Mouse (Mus musculus) embryonic facial prominence, embryonic 14.5 days (tissue): ENCODE measurements around the gene Pde7b. TPM values are rescaled to one million over a fixed set of nuclear protein-coding genes. Genes with fewer than 3 reads are reported as not detected.

Experiments used
- ATAC-seq: fragments of 200-750 bp; cut with Nextera tagmentation; 2 replicates; pipeline ENCODE4 v1.8.0; 2017; ENCODE audit warnings: low read depth, moderate number of reproducible peaks, moderate TSS enrichment
- DNase-seq: peaks from one replicate; pipeline ENCODE4 v3.0.0-alpha.2; 2015; ENCODE audit warnings: low spot score
- H3K27ac ChIP-seq: fragments of 300-500 bp; sonication (generic); replicated peaks from 2 replicates; pipeline ENCODE4 v1.5.1; 2014; ENCODE audit warnings: low read depth, mild to moderate bottlenecking, low read length, moderate library complexity
- H3K27me3 ChIP-seq: fragments of 300-500 bp; sonication (generic); replicated peaks from 2 replicates; pipeline ENCODE4 v1.6.1; 2014; ENCODE audit warnings: low read length; ENCODE audit not compliant: control insufficient read depth, insufficient read depth
- H3K36me3 ChIP-seq: fragments of 300-500 bp; sonication (generic); 2 replicates; pipeline ENCODE4 v1.6.1; 2014; ENCODE audit warnings: low read length, mixed read lengths; ENCODE audit not compliant: control insufficient read depth, insufficient read depth
- H3K4me1 ChIP-seq: fragments of 300-500 bp; sonication (generic); 2 replicates; pipeline ENCODE4 v1.6.1; 2014; ENCODE audit warnings: antibody characterized with exemption, low read length; ENCODE audit not compliant: control insufficient read depth, insufficient read depth
- H3K4me2 ChIP-seq: fragments of 300-500 bp; sonication (generic); 2 replicates; pipeline ENCODE4 v1.6.1; 2014; ENCODE audit warnings: low read depth, mild to moderate bottlenecking, low read length, moderate library complexity, mixed read lengths
- H3K4me3 ChIP-seq: fragments of 300-500 bp; sonication (generic); 2 replicates; pipeline ENCODE4 v1.5.1; 2014; ENCODE audit warnings: low read depth, mild to moderate bottlenecking, low read length
- H3K9ac ChIP-seq: fragments of 300-500 bp; sonication (generic); 2 replicates; pipeline ENCODE4 v1.6.1; 2014; ENCODE audit warnings: low read depth, mild to moderate bottlenecking, low read length, moderate library complexity, mixed read lengths
- H3K9me3 ChIP-seq: fragments of 300-500 bp; sonication (generic); 2 replicates; pipeline ENCODE4 v1.6.1; 2016; ENCODE audit warnings: low read length; ENCODE audit not compliant: control insufficient read depth
- WGBS: fragments of 180-500 bp; shearing (Covaris S2); extraction: QIAGEN DNeasy Blood & Tissue Kit; methylation state at CpG from one replicate; pipeline ENCODE4 v1.1.7; 2014; 5-methylcytosine and 5-hydroxymethylcytosine counted together
- polyA plus RNA-seq: library from polyadenylated mRNA; unstranded; fragments of >200 nt; fragmentation: Nextera tagmentation; extraction: Ambion mirVana; gene quantifications from 2 replicates; pipeline ENCODE4 v1.2.1, GENCODE M21; 2014

Pde7b gene
- polyA plus RNA-seq, 1 experiment from 2014 or later = 8.8 TPM

- 92% methylated on average over 16 of the region's 16 CpGs for WGBS
- H3K27ac ChIP-seq = no peak overlapping the region
- H3K4me3 ChIP-seq = no peak overlapping the region
- H3K36me3 ChIP-seq = no peaks in the 10 kb centered on the region
- peaks cover 7% of the 10 kb centered on the region; the same call in 1 of the 2 replicates for H3K4me1 ChIP-seq
- no peak overlapping the region for H3K9ac ChIP-seq
- H3K27me3 ChIP-seq = no peaks in the 10 kb centered on the region
- no peak overlapping the region for H3K4me2 ChIP-seq
- DNase-seq (no peak), ATAC-seq (no peak)
- no peaks in the 10 kb centered on the region for H3K9me3 ChIP-seq
Observed at GRCm38 (mm10) chr10:20625702-20626375, 99.0 kb downstream of the Pde7b start.

- H3K4me1 ChIP-seq = no peaks in the 10 kb centered on the region
- no peaks in the 10 kb centered on the region for H3K36me3 ChIP-seq
- no peaks in the 10 kb centered on the region for H3K9me3 ChIP-seq
- ATAC-seq = no peak
- no peak overlapping the region for H3K4me3 ChIP-seq
- DNase-seq = no peak
- H3K27ac ChIP-seq = no peak overlapping the region
- 76% methylated on average over 8 of the region's 8 CpGs for WGBS
- H3K4me2 ChIP-seq = no peak overlapping the region
- no peak overlapping the region for H3K9ac ChIP-seq
- no peaks in the 10 kb centered on the region for H3K27me3 ChIP-seq
Observed at GRCm38 (mm10) chr10:20621661-20622454, 103.0 kb downstream of the Pde7b start.

- Histone ChIP-seq H3K9ac (no peak overlapping the region), H3K4me3 (no peak overlapping the region), H3K9me3 (no peaks in the 10 kb centered on the region), H3K27ac (no peak overlapping the region), H3K4me1 (no peaks in the 10 kb centered on the region), H3K36me3 (no peaks in the 10 kb centered on the region), H3K4me2 (no peak overlapping the region), H3K27me3 (no peaks in the 10 kb centered on the region)
- ATAC-seq (no peak), DNase-seq (no peak)
- 77% methylated on average over 2 of the region's 2 CpGs for WGBS
Observed at GRCm38 (mm10) chr10:20606007-20606406, 118.9 kb downstream of the Pde7b start.

GRCm38 (mm10) chr10:20595107-20595810 is 129.6 kb downstream of the Pde7b start:
- Histone ChIP-seq H3K36me3 (no peaks in the 10 kb centered on the region), H3K9me3 (no peaks in the 10 kb centered on the region), H3K27me3 (no peaks in the 10 kb centered on the region), H3K4me2 (no peak overlapping the region), H3K27ac (no peak overlapping the region), H3K4me1 (peaks cover 5% of the 10 kb centered on the region; the same call in 1 of the 2 replicates), H3K4me3 (no peak overlapping the region), H3K9ac (no peak overlapping the region)
- WGBS = 56% methylated on average over 5 of the region's 5 CpGs
- DNase-seq (no peak), ATAC-seq (no peak)

GRCm38 (mm10) chr10:20594015-20594414 is 130.9 kb downstream of the Pde7b start:
- ATAC-seq = peak; percentile 80; the same call in 1 of the 2 replicates
- H3K4me2 ChIP-seq = no peak overlapping the region
- H3K9me3 ChIP-seq = no peaks in the 10 kb centered on the region
- no peak overlapping the region for H3K4me3 ChIP-seq
- no peak overlapping the region for H3K27ac ChIP-seq
- WGBS = 48% methylated on average over 5 of the region's 5 CpGs
- H3K27me3 ChIP-seq = no peaks in the 10 kb centered on the region
- H3K4me1 ChIP-seq = peaks cover 6% of the 10 kb centered on the region
- H3K9ac ChIP-seq = no peak overlapping the region
- no peak for DNase-seq
- no peaks in the 10 kb centered on the region for H3K36me3 ChIP-seq

GRCm38 (mm10) chr10:20590100-20590499 is 134.8 kb downstream of the Pde7b start:
- Histone ChIP-seq H3K4me2 (no peak overlapping the region), H3K36me3 (no peaks in the 10 kb centered on the region), H3K27me3 (no peaks in the 10 kb centered on the region), H3K27ac (0 out of 2 replicates have a peak overlapping the region, but pooled peaks have one; percentile 48), H3K4me1 (peaks cover 6% of the 10 kb centered on the region), H3K4me3 (no peak overlapping the region), H3K9me3 (no peaks in the 10 kb centered on the region), H3K9ac (no peak overlapping the region)
- WGBS = 38% methylated on average over 7 of the region's 7 CpGs
- peak; percentile 55 for DNase-seq
- ATAC-seq = peak; percentile 33; the same call in 1 of the 2 replicates

GRCm38 (mm10) chr10:20585959-20586358 is 138.9 kb downstream of the Pde7b start:
- H3K9ac ChIP-seq = no peak overlapping the region
- no peak overlapping the region for H3K4me2 ChIP-seq
- H3K4me1 ChIP-seq = peaks cover 6% of the 10 kb centered on the region
- 73% methylated on average over 4 of the region's 4 CpGs for WGBS
- DNase-seq = no peak
- H3K4me3 ChIP-seq = no peak overlapping the region
- H3K27me3 ChIP-seq = no peaks in the 10 kb centered on the region
- H3K9me3 ChIP-seq = no peaks in the 10 kb centered on the region
- H3K36me3 ChIP-seq = no peaks in the 10 kb centered on the region
- ATAC-seq = no peak
- H3K27ac ChIP-seq = no peak overlapping the region

- Histone ChIP-seq H3K27me3 (no peaks in the 10 kb centered on the region), H3K4me3 (no peak overlapping the region), H3K4me2 (no peak overlapping the region), H3K36me3 (no peaks in the 10 kb centered on the region), H3K4me1 (0 out of 2 replicates have a peak, but pooled peaks cover 2% of the 10 kb centered on the region), H3K27ac (no peak overlapping the region), H3K9me3 (no peaks in the 10 kb centered on the region), H3K9ac (no peak overlapping the region)
- no peak for ATAC-seq
- 94% methylated on average over 11 of the region's 11 CpGs for WGBS
- DNase-seq = no peak
Observed at GRCm38 (mm10) chr10:20575002-20575401, 149.9 kb downstream of the Pde7b start.
